Mouse (Mus musculus) embryonic fibroblast, embryonic 13.5 days (primary cell): Measurements from ENCODE around the gene Atp5e.

ENCODE experiments used
- CTCF ChIP-seq: IDR thresholded peaks from 2 replicates; pipeline ENCODE4 v1.5.1; 2011; ENCODE audit warnings: mild to moderate bottlenecking, control low read depth, low read length, moderate library complexity, borderline replicate concordance; ENCODE audit not compliant: insufficient read depth
- POLR2A ChIP-seq: IDR thresholded peaks from 2 replicates; pipeline ENCODE4 v1.6.1; 2011; ENCODE audit warnings: low read depth, mild to moderate bottlenecking, control low read depth, low read length, moderate library complexity

DNA sequence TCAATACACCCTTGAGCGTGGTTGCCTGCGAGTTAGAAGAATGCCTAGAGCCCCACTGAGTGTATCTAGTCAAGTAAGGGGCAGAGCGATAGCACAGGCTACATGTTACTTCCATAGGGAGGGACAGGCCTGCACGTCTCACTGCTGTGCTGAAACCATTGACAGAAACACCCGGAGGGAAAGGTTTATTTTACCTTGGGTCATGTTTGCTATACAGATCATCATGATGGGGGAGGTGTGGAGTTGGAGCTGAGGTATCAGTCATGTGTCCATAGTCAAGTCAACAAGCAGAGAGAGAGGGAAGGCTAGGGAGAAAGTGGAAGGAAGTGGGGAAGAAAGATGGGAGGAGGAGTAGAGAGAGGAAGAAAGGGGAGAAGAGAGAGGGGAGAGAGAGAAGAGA, 23.1 kb upstream of the Atp5e start:
- TF ChIP-seq POLR2A (no peak), CTCF (no peak)
